Mouse (Mus musculus) adrenal gland, adult 8-10 months (tissue): ENCODE data around the gene Nipsnap3a. TPM values are rescaled to one million over a fixed set of nuclear protein-coding genes. Genes with fewer than 3 reads are reported as not detected.

Experiments
- DNase-seq: peaks from one replicate; pipeline ENCODE4 v3.0.0; 2022
- total RNA-seq, 4 experiments: library from RNA; stranded (reverse); gene quantifications; 2 replicates each; pipeline ENCODE4 v1.2.4; 2022

The Nipsnap3a gene
- total RNA-seq: not detected

GRCm38 (mm10) chr4:52989248-52989647, at the start of gene Nipsnap3a:
Gene Nipsnap3a (plus strand): TSS chr4:52989272.
- DNase-seq: no peak

GRCm38 (mm10) chr4:52946665-52947064, 42.4 kb upstream of the Nipsnap3a start:
- no peak for DNase-seq

GRCm38 (mm10) chr4:52949005-52949404, 40.1 kb upstream of the Nipsnap3a start:
- no peak for DNase-seq

- no peak for DNase-seq
Measured at GRCm38 (mm10) chr4:52958693-52959092, 30.4 kb upstream of the Nipsnap3a start.

DNA sequence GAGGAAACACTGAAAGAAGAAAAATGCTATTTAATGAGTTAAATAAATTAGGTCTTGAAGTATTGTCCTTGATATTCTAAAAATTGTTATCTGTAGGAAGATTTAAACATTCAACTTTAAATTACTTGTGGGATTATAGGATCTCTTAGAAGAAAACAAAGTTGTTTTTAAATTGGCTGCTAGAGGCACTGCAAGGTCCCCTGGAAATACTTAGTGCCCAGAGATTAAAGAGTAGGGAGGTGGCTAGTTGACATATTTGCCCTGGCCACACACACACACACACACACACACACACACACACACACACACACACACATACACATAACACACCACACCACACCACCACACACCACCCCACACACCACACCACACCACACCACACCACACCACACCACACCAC, 24.8 kb upstream of the Nipsnap3a start, which contains the start of gene Olfr270:
TSS of gene Olfr270 (plus strand) at position 301 of the 400 bp plus-strand sequence.
- DNase-seq: no peak

- DNase-seq: no peak
Measured at GRCm38 (mm10) chr4:52985216-52985615, 3.9 kb upstream of the Nipsnap3a start.

- DNase-seq: no peak
Measured at GRCm38 (mm10) chr4:52986266-52986665, 2.8 kb upstream of the Nipsnap3a start.

DNA sequence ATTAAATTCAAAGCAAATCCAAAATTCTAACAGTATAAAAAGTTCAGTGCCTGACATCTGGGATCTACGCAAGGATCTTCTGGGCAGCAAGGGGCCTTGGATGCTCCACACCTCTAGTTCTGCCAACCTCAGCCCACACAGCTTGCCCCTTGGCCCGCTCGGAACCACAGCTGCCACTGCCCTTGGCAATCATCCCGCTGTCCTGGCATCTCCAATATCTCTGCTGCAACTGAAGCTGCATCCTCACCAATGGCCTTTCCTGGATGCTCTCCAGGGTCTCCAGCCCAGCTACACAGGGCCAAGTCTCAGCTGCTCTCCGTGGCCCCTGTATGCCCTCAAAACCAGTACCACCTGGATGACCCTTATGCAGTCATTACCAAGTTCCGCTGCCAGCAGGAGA, 10.4 kb downstream of the Nipsnap3a start:
- no peak for DNase-seq

- DNase-seq: no peak
Measured at GRCm38 (mm10) chr4:53000154-53000553, 11.1 kb downstream of the Nipsnap3a start.

DNA sequence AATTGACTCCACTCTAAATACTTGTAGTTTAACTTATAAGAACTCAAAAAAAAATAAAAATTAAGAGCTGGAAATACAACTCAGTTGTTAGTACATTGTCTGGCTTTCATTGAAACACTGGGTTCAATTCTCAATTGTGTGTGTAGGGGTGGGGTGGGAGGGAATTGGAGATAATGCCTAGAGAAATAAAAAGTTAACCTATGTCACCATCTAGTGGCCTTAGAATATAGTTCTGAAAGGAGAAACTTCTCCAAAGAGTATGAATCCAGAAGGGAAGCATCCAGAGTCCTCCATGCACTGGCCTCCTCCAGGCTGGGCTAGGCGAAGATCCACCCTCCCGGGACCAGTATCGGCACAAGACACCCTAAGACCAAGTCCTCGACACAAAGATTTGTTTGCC, 20.1 kb downstream of the Nipsnap3a start:
- no peak for DNase-seq

GRCm38 (mm10) chr4:53009871-53010270, 20.8 kb downstream of the Nipsnap3a start:
- DNase-seq: no peak

DNA sequence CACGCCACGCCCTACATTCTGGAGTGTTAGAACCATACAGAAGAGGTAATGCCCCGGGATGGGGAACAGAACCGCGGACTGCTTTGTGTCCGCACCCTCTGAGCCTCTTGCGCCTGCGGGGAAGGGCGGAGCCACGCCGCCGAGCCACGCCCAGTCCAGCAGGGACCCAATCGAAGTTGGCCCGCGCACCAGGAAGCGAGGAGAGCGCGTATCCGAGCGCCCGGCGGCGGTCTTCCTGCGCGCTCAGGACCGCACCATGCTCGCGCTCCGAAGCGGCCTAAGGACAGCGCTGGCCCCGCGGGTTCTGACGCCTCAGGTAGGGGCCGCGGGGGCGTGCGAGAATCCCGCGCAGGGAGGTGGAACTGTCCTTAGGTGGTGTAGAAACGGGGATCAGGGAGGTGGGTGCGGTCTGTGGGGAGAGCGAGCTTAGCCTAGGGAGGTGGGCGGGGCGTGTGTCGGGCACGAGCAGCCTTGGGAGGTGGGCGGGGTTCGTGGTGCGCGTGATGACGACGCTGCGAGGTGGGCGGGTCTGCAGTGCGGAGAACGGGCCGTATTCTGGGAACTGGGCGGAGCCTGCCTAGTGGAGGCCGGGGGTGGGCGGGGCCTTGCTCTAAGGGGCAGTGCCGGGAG, 22.8 kb downstream of the Nipsnap3a start, which contains the start of gene Nipsnap3b:
TSS of gene Nipsnap3b (plus strand) at position 149 of the 630 bp plus-strand sequence.
- peak; percentile 94 for DNase-seq

DNA sequence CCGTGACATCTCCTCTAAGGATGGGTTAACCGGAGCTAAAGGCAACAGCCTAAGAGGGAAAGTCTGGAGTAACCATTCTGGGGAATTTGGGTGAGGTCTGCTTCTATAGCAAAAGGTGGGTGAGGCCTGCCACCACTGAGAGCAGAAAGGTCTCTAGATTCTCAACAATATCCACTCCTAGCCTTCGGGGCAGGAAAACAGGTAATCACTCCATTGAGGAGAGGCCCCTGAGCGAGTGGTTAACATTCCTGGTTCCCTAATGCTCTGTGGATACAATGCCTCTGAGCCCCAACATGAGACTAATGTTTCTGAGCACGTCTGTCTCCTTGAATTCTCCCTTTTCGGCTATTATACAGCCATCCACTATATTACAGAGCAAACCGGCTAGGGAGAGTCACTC, 25.3 kb downstream of the Nipsnap3a start:
- no peak for DNase-seq

GRCm38 (mm10) chr4:53015024-53015423, 26.0 kb downstream of the Nipsnap3a start:
- no peak for DNase-seq

DNA sequence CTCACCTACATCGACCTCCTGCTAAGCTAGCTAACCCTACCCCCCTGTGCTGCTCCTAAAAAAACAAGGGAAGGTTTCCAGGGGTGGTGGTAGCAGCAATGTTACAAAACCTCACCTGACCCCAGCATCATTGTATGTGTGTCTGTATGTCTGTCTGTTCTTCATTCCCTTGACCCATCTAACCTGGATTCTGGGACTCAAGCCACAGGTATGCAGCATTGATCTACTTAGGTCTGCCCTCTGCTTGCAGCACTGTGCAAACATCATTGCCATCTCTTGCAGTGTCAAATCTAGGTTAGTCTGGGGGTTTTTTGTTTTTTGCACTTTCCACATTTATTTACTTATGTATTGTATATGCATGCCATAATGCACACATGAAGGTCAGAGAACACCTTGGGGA, 29.3 kb downstream of the Nipsnap3a start:
- DNase-seq: no peak

DNA sequence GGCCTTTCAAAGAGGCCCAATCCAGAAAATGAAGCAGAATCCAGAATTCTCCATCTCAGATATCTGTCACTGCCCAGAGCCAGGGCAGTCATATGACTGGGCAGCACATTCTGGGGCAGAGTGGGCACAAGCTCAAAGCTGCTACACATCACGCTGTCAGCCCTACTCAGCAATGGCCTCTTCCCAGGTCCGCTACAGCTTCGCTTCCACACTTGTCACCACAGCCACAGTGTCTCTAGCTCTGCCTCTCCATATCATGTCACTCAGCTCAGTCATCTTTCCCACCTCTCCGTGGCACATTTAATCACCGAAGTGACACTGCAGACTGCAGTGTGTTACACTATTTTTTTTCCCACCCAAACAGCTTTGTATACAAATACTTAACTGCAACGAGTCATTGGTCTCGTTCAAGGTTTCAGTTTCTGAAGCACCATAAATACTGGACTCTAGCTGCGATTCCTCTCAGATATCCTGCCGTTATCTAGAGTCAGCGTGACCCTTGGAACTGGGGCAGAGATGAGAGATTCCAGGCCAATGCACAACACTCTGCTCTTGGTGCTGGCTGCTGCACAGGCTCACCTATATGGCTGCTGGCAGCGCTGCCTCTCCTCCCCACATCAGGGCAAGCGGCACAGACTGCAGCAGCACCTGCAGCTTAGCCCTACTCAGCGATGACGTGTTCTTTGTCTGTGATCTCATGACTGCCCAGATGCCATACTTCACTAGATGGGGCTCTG, 34.3 kb downstream of the Nipsnap3a start:
- DNase-seq: no peak

- DNase-seq: no peak
Measured at GRCm38 (mm10) chr4:53024397-53024796, 35.3 kb downstream of the Nipsnap3a start.

- DNase-seq: no peak
Measured at GRCm38 (mm10) chr4:53027811-53028210, 38.7 kb downstream of the Nipsnap3a start.

DNA sequence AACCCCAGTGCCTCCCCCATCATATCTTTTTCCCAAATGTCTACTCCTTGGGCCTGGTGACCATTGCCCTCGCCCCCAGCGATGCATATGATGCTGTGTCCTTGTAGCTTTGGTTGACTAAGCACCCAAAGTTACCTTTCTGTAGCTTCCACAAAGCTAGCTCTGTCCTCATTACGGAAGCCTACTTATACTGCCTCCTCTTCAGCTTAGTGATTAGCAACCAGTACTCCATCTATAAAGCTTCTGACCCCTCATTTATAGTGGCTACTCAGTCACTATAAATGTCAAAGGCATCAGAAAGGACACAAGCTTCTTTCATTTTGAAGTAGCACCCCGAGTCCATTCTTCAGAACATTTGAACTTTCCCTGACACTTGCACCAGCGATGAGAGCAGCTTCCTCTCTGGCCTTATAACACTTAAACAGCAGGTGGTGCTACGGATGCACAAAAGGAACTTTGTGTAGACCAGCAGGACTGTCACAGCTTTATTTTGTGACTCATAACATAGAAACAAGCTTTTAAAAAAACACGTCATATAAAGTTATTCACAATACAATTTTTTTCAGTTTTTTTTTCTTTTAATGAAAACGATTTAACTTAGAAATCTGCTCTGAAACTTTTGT, 41.4 kb downstream of the Nipsnap3a start:
- DNase-seq: no peak

- DNase-seq: no peak
Measured at GRCm38 (mm10) chr4:53043819-53044218, 54.7 kb downstream of the Nipsnap3a start.

GRCm38 (mm10) chr4:53045807-53046206, 56.7 kb downstream of the Nipsnap3a start:
- no peak for DNase-seq

- DNase-seq: no peak
Measured at GRCm38 (mm10) chr4:53046238-53047022, 57.4 kb downstream of the Nipsnap3a start.
